Mouse (Mus musculus) testis, adult 2 months (tissue): ENCODE results near the gene Sult5a1.

Source experiments
- CTCF ChIP-seq: fragments of 200-500 bp; IDR thresholded peaks from 2 replicates; pipeline ENCODE4 v1.5.1; 2012; ENCODE audit warnings: low read depth, mild to moderate bottlenecking, inconsistent platforms, low read length, moderate library complexity; ENCODE audit not compliant: control insufficient read depth, insufficient read depth, insufficient replicate concordance
- POLR2A ChIP-seq: fragments of 200-500 bp; IDR thresholded peaks from 2 replicates; pipeline ENCODE4 v1.6.1; 2012; ENCODE audit warnings: low read depth, mild to moderate bottlenecking, inconsistent platforms, low read length, moderate library complexity; ENCODE audit not compliant: control insufficient read depth

GRCm38 (mm10) chr8:123126193-123126816 lies 31.8 kb downstream of the Sult5a1 start:
- TF ChIP-seq CTCF, result no peak
- no peak for TF ChIP-seq POLR2A
